Mouse (Mus musculus) stomach, postnatal 0 days (tissue): Measurements from ENCODE around the gene Bub3.

Experiments
- CTCF ChIP-seq: IDR thresholded peaks from 2 replicates; pipeline ENCODE4 v1.5.1; 2016; ENCODE audit warnings: antibody characterized with exemption, low read depth, mild to moderate bottlenecking, moderate library complexity
- EP300 ChIP-seq: optimal IDR thresholded peaks from 2 replicates; pipeline ENCODE3; 2016; ENCODE audit warnings: antibody characterized with exemption

DNA sequence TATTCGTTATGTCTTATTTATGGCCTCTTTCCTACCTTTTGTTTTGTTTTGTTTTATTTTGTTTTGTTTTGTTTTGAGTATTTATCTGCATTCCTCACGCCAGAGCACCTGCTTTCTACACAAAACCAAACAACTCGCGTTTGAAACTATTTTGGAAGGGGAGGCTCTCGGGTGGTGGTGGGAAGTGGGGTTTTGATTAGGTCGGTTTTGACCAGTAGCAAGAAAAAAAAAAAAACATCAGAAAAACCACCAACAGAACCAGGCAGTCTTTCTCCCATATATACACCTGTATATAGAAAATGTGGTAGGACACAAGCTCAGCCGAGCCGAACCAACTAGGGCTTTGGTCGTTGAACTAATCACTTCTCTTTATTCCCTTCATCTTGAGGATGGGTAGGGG lies 3.9 kb upstream of the Bub3 start:
- TF ChIP-seq EP300 (no peak), CTCF (no peak)
